Mouse (Mus musculus): ENCODE results near the gene Spata45.

Gene Spata45

GRCm38 (mm10) chr1:191037999-191038398 lies 1.6 kb downstream of the Spata45 start:
- in situ Hi-C loops (cut with MboI; ENCODE audit: low sequenced_read_pairs) = no loop called here

DNA sequence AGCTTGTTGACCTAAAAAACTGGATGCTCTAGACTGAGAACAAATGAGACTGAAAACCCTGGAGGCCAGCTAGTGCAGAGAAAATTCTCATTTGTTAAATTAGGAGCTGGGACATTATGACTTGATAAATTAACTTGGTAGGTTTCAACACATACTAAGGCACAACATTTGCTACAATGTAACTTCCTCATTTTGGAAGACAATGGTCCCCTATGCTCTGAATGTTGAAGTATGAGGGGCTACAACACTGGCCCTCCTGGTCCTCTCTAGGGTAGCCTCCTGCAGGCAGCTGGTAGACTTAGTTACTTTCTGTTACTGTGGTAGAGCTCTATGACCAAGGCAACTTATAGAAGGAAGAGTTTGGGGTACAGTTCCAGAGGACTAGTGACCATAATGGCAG lies 4.9 kb downstream of the Spata45 start:
- in situ Hi-C loops (cut with MboI; ENCODE audit: low sequenced_read_pairs) = no loop called here

DNA sequence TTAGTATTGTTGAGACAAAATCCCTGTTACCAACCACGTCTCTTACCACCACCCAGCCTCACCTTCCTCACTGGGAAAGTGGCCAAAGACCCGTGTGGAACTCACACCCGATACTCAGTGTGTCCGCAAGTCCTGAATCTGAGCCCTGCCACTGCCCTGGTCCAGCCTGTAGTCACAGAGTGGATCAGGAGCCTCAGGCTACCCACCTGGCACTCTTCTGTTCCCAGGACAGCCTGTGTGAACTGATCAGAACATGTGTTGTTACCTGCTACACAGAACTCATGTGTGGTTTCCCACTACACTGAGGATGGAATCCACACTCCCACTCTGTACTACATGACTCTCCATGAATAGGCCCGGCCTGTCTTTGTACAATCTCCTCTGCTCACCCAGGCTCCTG lies 5.7 kb downstream of the Spata45 start:
- in situ Hi-C loops (cut with MboI; ENCODE audit: low sequenced_read_pairs) = no loop called here

- in situ Hi-C loops (cut with MboI; ENCODE audit: low sequenced_read_pairs) = no loop called here
Observed at GRCm38 (mm10) chr1:191042688-191043087, 6.2 kb downstream of the Spata45 start.

GRCm38 (mm10) chr1:191045264-191045663 lies 8.8 kb downstream of the Spata45 start:
- in situ Hi-C loops (cut with MboI; ENCODE audit: low sequenced_read_pairs) = no loop called here

GRCm38 (mm10) chr1:191046231-191046824 lies 9.9 kb downstream of the Spata45 start:
- in situ Hi-C loops (cut with MboI; ENCODE audit: low sequenced_read_pairs) = no loop called here

GRCm38 (mm10) chr1:191053555-191053954 lies 17.1 kb downstream of the Spata45 start:
- in situ Hi-C loops (cut with MboI; ENCODE audit: low sequenced_read_pairs) = no loop called here

DNA sequence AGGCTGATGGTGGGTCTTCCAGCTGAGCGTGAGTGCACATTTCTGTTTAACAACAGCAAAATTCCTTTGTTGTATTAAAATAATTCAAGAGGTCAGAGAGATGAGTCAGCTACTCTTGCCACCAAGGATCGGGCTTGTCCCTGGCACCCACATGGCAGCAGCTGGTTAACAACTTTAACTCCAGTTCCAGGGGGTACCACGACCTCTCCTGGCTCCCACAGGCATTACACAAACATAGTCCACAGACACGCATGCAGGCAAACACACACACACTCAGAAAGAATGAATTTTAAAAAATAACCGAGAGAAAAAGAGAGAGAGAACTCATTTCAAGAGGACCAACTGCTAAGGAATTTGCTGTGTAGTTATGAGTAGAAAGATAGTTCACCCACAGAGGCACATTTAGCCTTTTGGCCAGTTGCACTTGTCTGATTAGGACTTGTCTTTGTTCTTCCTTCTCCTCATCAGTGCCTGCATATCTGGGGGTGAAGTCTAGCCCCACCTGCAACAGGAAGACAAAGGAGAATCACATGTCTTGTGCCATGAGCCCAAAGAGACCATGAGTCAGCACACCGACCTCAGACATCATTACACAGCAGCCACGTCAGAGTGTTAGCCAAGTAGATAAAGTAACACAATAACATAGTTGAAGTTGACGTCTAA lies 18.6 kb downstream of the Spata45 start:
- in situ Hi-C loops (cut with MboI; ENCODE audit: low sequenced_read_pairs) = no loop called here

- in situ Hi-C loops (cut with MboI; ENCODE audit: low sequenced_read_pairs) = no loop called here
Observed at GRCm38 (mm10) chr1:191055533-191055873, 19.1 kb downstream of the Spata45 start.

- in situ Hi-C loops (cut with MboI; ENCODE audit: low sequenced_read_pairs) = no loop called here
Observed at GRCm38 (mm10) chr1:191057461-191057860, 21.0 kb downstream of the Spata45 start.

DNA sequence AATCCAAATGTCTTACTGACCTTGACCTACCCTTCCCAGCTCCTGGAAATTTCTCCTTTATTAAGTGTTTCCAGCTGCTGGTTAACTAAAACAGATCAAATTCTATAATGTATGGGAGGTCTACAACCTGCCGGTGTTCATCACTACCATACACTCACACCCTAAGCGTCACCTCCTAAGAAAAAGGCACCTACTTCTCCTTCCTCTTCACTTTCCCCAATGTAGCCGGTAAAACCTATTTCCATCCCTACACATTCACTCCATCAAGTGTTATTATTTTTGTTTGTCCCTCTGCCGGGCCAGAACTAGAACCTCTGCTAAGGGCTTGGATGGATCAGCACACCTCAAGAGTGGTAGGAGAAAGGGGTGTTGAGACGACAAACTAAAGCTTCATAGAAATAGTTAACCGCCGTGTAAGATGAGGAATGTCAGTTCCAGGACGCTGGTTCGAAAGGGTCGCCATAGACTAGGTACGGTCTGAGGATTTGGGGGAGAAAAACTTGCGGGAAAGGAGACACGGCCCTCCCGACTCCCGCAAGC lies 25.9 kb downstream of the Spata45 start:
- in situ Hi-C loops (cut with MboI; ENCODE audit: low sequenced_read_pairs) = no loop called here

DNA sequence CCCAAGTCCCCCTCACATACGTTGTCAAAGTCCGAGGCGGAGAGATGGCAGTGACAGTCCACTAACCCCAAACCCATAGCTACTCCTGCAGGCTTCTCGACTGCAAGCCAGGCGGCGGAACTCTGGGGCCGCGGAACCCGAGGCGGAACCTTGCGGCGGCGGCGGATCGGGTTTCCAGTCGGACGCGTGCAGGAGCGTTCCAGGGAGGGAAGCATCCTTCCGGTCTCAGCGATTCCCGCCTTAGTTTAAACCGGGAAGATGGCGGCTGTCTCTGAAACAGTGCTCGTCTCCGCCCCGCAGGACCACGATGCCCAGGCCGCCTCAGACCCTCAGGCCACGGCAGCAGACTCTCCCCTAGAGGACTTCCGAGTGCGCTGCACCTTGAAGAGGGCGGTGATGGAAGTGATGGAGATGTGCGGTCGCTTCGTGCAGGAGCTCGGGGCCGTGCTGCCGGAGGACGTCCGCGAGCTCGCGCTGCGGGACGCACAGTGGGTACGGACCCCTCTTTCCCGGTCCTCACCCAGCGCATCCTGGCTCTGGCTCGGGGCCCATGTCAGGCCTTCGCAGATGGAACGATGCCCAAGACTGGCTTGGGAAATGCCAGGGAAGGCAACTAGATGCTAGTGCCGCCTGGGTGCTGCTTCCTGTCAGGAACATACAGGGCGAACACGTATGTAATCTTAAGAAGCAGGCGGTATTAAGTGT lies 26.5 kb downstream of the Spata45 start, which contains the start of the genes Tatdn3 and Nsl1:
Gene Tatdn3, minus strand, starts transcription at position 152 of the 705 bp plus-strand sequence.
Gene Nsl1, plus strand, starts transcription at position 232 of the 705 bp plus-strand sequence.
- in situ Hi-C loops (cut with MboI; ENCODE audit: low sequenced_read_pairs) = no loop called here

DNA sequence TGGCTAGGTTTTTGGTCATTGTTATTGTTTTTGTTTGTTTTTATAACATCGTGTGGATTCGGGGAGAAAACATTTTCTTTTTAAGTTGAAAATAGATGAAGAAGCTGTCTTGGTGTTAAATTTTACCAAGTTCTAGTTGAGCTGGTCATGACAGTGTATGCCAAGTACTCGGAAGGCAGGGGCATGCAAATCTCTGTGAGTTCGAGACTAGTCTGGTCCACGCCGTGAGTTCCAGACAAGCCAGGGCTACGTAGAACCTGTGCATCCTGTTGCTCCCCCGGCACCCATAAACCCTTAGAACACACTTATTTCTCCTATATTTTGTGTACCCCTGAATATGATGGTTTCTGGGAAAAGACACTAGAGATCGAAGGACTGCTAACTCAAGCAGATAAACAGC lies 27.3 kb downstream of the Spata45 start:
- in situ Hi-C loops (cut with MboI; ENCODE audit: low sequenced_read_pairs) = no loop called here

- in situ Hi-C loops (cut with MboI; ENCODE audit: low sequenced_read_pairs) = no loop called here
Observed at GRCm38 (mm10) chr1:191064535-191064934, 28.1 kb downstream of the Spata45 start.

DNA sequence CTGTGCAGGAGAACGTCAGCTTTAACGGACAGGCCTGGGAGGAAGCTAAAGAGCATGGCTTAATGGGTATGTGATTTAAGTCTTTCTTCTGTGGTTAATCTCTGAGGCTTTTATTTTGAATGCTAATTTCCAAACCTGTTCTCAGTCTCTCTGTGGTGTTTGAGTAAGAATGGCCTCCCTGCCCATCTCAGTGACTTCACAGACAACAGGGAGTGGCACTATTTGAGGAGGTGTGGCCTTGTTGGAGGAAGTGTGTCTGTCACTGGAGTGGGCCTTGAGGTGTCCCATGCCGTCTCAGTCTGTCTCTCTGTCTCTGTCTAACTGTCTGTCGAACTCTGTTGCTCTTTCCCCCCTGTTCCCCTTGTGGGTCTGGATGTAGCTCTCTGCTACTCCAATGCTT lies 28.7 kb downstream of the Spata45 start:
- in situ Hi-C loops (cut with MboI; ENCODE audit: low sequenced_read_pairs) = no loop called here

GRCm38 (mm10) chr1:191068377-191068776 lies 31.9 kb downstream of the Spata45 start:
- in situ Hi-C loops (cut with MboI; ENCODE audit: low sequenced_read_pairs) = no loop called here

- in situ Hi-C loops (cut with MboI; ENCODE audit: low sequenced_read_pairs) = no loop called here
Observed at GRCm38 (mm10) chr1:191070259-191070658, 33.8 kb downstream of the Spata45 start.

GRCm38 (mm10) chr1:191071613-191072012 lies 35.2 kb downstream of the Spata45 start:
- in situ Hi-C loops (cut with MboI; ENCODE audit: low sequenced_read_pairs) = no loop called here

GRCm38 (mm10) chr1:191072329-191072913 lies 36.0 kb downstream of the Spata45 start:
- in situ Hi-C loops (cut with MboI; ENCODE audit: low sequenced_read_pairs) = no loop called here

DNA sequence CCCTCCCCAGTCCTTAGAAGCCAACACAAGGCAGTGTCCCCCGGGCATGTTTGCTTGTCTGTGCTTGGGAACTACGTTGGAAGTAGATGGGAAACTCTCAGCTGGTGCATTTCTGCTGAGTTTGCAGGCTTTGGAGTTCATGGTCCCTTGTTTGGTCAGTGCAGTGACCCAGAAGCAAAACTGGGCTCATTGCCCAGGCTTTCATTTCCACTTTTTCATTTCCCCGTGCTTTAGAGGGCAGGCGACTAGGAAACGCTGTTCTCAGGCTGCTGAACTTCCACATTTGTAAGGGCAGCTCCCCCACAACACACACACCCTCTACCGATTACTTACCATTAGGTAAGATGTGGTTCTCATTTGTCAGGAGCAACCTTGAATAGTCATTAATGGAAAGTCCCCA lies 36.6 kb downstream of the Spata45 start:
- in situ Hi-C loops (cut with MboI; ENCODE audit: low sequenced_read_pairs) = no loop called here

- in situ Hi-C loops (cut with MboI; ENCODE audit: low sequenced_read_pairs) = no loop called here
Observed at GRCm38 (mm10) chr1:191073486-191073885, 37.0 kb downstream of the Spata45 start.
